Mouse (Mus musculus) spleen, adult 2 months (tissue): ENCODE results near the gene Tram2. TPM values are rescaled to one million over a fixed set of nuclear protein-coding genes. Genes with fewer than 3 reads are reported as not detected.

ENCODE experiments used
- DNase-seq, 2 experiments: peaks; one replicate each; pipeline versions ENCODE4 v3.0.0 to v3.0.0-alpha.2; 2012 to 2021; ENCODE audit warnings: low spot score in 2 of 2, low read depth in 1 of 2
- H3K27ac ChIP-seq: fragments of 200-500 bp; 2 replicates; pipeline ENCODE4 v1.5.1; 2012; ENCODE audit warnings: low read length, inconsistent platforms; ENCODE audit not compliant: insufficient read depth
- H3K27me3 ChIP-seq: fragments of 200-500 bp; 2 replicates; pipeline ENCODE4 v1.6.1; 2012; ENCODE audit warnings: mild to moderate bottlenecking, moderate library complexity, low read length, inconsistent platforms; ENCODE audit not compliant: control insufficient read depth, insufficient read depth
- H3K36me3 ChIP-seq: fragments of 200-500 bp; 2 replicates; pipeline ENCODE4 v1.6.1; 2012; ENCODE audit warnings: mild to moderate bottlenecking, low read length, inconsistent platforms; ENCODE audit not compliant: control insufficient read depth, insufficient read depth
- H3K4me1 ChIP-seq: fragments of 200-500 bp; 2 replicates; pipeline ENCODE4 v1.6.1; 2011; ENCODE audit warnings: inconsistent platforms; ENCODE audit not compliant: control insufficient read depth, insufficient read depth, insufficient read length
- H3K4me3 ChIP-seq: fragments of 200-500 bp; 2 replicates; pipeline ENCODE4 v1.5.1; 2011; ENCODE audit warnings: mild to moderate bottlenecking, inconsistent platforms; ENCODE audit not compliant: insufficient read depth, insufficient read length; ENCODE audit errors: extremely low read depth
- CTCF ChIP-seq: fragments of 200-500 bp; IDR thresholded peaks from 2 replicates; pipeline ENCODE4 v1.5.1; 2011; ENCODE audit warnings: mild to moderate bottlenecking, inconsistent platforms; ENCODE audit not compliant: insufficient read depth, insufficient read length, insufficient replicate concordance; ENCODE audit errors: extremely low read depth
- POLR2A ChIP-seq: fragments of 200-500 bp; IDR thresholded peaks from 2 replicates; pipeline ENCODE4 v1.6.1; 2011; ENCODE audit warnings: low read depth, low read length, inconsistent platforms
- WGBS: fragments of 180-500 bp; shearing (Covaris S2); methylation state at CpG from one replicate; pipeline ENCODE4 v1.1.7; 2018; 5-methylcytosine and 5-hydroxymethylcytosine counted together
- polyA plus RNA-seq: library from polyadenylated mRNA; depleted of rRNA; stranded (reverse); fragments of >200 nt; gene quantifications from 2 replicates; pipeline ENCODE4 v1.2.3, GENCODE M21; 2012; rRNA removed

Gene Tram2
- 5.5 and 6.0 TPM in 2 replicates for polyA plus RNA-seq

DNA sequence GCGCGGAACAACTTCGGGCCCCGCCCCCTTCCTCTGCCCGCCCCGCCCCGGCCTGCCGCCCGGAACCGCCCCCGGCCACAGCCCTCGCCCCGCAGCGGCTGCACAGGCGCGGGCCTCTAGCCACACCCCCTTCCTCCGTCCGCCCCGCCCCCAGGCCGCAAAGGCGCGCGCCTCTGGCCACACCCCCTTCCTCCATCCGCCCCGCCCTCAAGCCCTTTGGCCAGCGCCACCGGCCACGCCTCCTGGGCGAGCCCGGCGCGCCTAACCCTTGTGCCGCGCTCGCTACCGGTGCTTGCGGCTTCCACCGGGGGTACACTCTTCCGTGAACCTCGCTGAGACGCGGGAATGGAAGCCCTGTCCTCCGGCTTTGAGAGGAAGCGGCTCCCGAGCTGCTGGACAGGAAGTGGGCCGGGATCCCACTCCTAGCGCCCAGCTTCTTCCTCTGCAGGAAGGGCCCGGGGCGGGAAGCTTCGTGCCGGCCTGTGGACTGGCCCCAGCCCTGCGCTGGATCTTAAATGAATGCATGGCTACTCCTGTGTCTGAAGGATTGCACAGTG, at the start of gene Tram2:
Tram2 (minus strand) TSS at position 13 of the 557 bp plus-strand sequence.
- peak; percentile 71 to 96 for DNase-seq
- Histone ChIP-seq H3K27me3 (no peaks in the 10 kb centered on the region), H3K27ac (peak within 1 kb of the TSS; percentile 86), H3K36me3 (no peaks in the 10 kb centered on the region), H3K4me1 (peaks cover 7% of the 10 kb centered on the region), H3K4me3 (peak within 1 kb of the TSS; percentile 82)
- WGBS: 2% methylated on average over 39 of the region's 52 CpGs
- TF ChIP-seq CTCF (no peak), POLR2A (peak; percentile 68)

DNA sequence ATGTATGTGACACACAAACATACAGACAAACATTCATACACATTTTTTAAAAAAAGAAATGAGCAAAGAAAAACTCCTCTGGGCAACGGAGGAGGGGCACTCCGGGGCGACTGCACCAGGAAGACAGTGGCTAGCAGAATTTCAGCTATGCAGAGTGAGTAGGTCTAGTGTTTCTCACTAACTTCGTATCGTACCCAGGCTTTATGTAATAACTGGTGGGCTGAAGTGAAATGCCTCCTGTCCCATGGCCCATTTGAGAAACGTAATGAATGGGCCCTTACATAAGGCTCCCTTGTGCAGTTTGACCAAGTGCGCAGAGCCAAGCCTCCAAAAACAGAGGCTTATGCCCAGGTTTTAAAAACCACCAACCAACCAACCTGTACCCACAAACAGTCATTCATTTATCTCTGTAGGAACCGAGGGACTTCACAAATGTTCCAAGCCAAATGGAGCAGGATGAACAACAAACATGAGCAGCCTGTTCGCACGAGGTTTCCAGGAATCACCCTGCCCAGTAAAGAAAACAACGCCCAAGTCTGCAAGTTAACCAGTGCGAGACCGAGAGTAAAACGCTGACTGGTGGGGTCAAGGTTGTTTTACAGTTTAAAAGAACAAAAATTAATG, 45.8 kb upstream of the Tram2 start:
- no peak for DNase-seq
- Histone ChIP-seq H3K27ac (no peak overlapping the region), H3K27me3 (no peaks in the 10 kb centered on the region), H3K4me1 (no peaks in the 10 kb centered on the region), H3K36me3 (no peaks in the 10 kb centered on the region), H3K4me3 (no peak overlapping the region)
- no peak for TF ChIP-seq POLR2A
- TF ChIP-seq CTCF: no peak
- 84% methylated on average over 14 of the region's 14 CpGs for WGBS

DNA sequence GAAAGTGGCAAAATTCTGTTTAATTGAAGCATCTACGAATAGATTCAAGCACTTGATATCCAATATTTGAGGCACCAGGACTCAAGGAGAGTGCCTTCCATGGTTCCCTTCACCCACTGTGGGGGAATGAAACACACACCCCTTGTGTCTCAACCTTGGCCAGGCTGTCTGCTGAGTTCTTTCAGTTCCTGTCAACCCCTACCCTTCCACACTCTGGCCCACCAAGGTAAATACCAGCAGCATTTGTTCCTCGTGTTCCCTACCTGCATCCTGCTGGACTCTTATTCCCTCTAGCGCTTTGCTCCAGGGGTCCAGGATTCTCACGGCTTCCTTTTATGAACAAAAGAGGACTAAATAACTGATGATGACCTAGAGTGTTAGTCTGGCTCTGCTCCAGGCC, 24.8 kb upstream of the Tram2 start:
- TF ChIP-seq CTCF (no peak), POLR2A (no peak)
- H3K36me3 ChIP-seq: no peaks in the 10 kb centered on the region
- H3K27ac ChIP-seq: no peak overlapping the region
- no peak overlapping the region for H3K4me3 ChIP-seq
- no peak for DNase-seq
- 89% methylated on average over 4 of the region's 4 CpGs for WGBS
- H3K4me1 ChIP-seq: no peaks in the 10 kb centered on the region
- H3K27me3 ChIP-seq: no peaks in the 10 kb centered on the region

DNA sequence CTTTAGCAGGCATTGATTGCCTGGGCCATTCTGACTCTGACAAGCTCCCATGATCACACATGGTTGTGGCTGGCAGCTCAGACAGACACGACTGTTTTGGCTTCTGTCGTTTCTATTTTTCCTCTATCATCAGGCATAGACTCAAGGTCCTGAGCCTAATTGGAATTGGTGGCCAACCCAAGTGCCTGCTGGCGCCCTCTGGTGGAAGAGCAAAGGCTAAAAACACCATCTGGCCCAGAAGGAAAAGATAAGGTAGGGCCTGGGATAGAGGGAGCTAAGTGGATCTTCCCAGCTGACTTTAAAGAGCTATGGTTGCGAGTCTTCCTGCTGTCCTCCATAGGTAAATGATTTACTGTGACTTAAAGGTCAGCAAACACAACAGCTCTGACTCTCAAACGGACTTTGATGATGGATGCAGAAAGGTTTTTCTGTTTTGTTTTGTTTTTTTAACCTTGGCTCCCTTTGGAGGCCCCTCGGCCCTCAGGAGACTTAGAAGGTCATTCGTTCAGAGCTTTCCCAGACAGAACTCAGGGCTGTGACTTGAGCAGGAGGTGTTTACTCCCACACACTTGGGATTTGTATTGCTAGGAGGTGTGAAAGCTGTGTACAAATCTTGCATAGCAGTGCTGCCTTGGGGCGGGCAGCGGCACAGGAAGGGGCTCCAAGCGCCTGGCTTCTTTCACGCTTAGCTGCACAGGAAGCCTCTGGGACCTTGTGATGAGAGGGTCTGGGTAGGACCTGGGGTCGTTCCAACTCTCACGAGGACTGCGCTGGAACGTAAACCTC, 22.4 kb upstream of the Tram2 start:
- Histone ChIP-seq H3K36me3 (no peaks in the 10 kb centered on the region), H3K27ac (no peak overlapping the region), H3K4me3 (no peak overlapping the region), H3K27me3 (no peaks in the 10 kb centered on the region), H3K4me1 (no peaks in the 10 kb centered on the region)
- WGBS: 30% methylated on average over 15 of the region's 15 CpGs
- no peak for TF ChIP-seq POLR2A
- TF ChIP-seq CTCF: peak; percentile 85; the same call in 1 of the 2 replicates
- DNase-seq: peak; percentile 32 to 60

DNA sequence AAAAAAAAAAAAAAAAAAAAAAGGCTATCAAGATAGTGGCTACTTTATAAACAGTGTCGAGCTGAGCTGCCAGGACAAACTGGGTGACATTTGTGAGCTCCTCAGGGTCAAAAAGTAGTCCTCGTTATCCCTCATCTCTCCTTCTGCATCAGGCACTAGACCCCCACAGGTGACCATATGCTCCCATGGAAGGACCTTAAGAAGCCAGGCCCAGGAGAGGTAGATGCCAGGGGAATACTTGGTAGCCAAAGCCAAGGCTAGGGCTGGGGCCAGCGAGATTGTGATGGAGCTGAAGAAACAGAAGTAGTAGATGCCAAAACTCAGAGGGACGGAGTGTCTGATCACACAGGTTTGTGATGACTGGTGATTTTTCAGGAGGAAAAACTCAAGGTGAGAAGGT, 21.7 kb upstream of the Tram2 start:
- Histone ChIP-seq H3K27ac (no peak overlapping the region), H3K4me1 (no peaks in the 10 kb centered on the region), H3K27me3 (no peaks in the 10 kb centered on the region), H3K4me3 (no peak overlapping the region), H3K36me3 (no peaks in the 10 kb centered on the region)
- DNase-seq: no peak
- WGBS: 88% methylated on average over 4 of the region's 4 CpGs
- no peak for TF ChIP-seq POLR2A
- TF ChIP-seq CTCF: no peak

DNA sequence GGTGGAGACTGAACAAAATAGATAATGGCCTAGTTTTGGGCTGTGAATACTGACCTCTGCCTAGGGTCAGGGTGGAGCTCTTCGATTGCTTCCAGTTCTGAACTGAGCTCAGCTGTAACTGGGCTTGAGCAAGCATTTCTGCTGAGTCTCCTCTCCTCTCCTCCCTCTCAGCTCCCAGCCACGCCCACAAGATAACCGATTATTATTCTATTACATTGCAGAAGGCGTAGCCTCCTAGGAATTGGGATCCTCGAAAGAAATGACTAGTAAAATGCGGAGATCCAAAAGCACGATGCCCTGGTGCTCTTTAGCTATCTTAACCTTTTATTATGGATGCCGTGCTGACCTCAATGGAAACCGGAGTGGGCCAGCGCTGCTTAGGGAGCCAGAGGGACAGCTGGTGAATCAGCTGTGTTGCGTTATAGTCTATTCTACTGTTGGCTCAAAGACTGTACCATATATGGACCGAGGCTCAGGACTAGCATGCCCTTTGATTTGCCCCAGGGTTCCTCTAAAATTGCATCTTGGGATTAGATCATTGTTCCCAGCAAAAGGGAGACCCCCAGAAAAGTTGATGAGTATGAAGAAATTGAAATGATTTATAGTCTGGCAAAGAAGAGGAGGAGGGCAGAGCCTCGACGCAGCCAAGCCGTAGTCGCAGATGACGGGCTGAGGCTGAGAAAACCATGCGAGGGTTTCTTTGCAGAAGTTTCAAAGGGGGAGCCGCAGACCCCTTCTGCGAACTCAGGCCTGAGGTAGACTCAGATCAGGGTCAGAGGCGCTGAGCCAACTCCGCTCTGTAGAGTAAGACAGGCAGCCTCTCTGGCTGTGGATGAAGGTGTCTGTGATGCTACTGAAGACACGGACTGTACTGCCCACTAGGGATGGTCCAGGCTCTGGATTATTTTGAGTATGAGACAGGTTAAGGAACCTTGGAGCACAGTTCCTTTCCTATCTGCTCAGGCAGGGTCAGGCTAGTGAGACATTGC, 18.3 kb upstream of the Tram2 start:
- DNase-seq: no peak
- Histone ChIP-seq H3K4me3 (no peak overlapping the region), H3K4me1 (no peaks in the 10 kb centered on the region), H3K27ac (no peak overlapping the region), H3K27me3 (no peaks in the 10 kb centered on the region), H3K36me3 (no peaks in the 10 kb centered on the region)
- TF ChIP-seq POLR2A (no peak), CTCF (no peak)
- WGBS: 87% methylated on average over 23 of the region's 23 CpGs
